Mouse (Mus musculus) embryonic facial prominence, embryonic 14.5 days (tissue): Measurements from ENCODE around the gene Cdh6. TPM values are rescaled to one million over a fixed set of nuclear protein-coding genes. Genes with fewer than 3 reads are reported as not detected.

ENCODE experiments used
- ATAC-seq: fragments of 200-750 bp; cut with Nextera tagmentation; 2 replicates; pipeline ENCODE4 v1.8.0; 2017; ENCODE audit warnings: low read depth, moderate number of reproducible peaks, moderate TSS enrichment
- DNase-seq: peaks from one replicate; pipeline ENCODE4 v3.0.0-alpha.2; 2015; ENCODE audit warnings: low spot score
- H3K27ac ChIP-seq: fragments of 300-500 bp; sonication (generic); replicated peaks from 2 replicates; pipeline ENCODE4 v1.5.1; 2014; ENCODE audit warnings: low read depth, mild to moderate bottlenecking, low read length, moderate library complexity
- H3K27me3 ChIP-seq: fragments of 300-500 bp; sonication (generic); replicated peaks from 2 replicates; pipeline ENCODE4 v1.6.1; 2014; ENCODE audit warnings: low read length; ENCODE audit not compliant: control insufficient read depth, insufficient read depth
- H3K36me3 ChIP-seq: fragments of 300-500 bp; sonication (generic); 2 replicates; pipeline ENCODE4 v1.6.1; 2014; ENCODE audit warnings: low read length, mixed read lengths; ENCODE audit not compliant: control insufficient read depth, insufficient read depth
- H3K4me1 ChIP-seq: fragments of 300-500 bp; sonication (generic); 2 replicates; pipeline ENCODE4 v1.6.1; 2014; ENCODE audit warnings: antibody characterized with exemption, low read length; ENCODE audit not compliant: control insufficient read depth, insufficient read depth
- H3K4me2 ChIP-seq: fragments of 300-500 bp; sonication (generic); 2 replicates; pipeline ENCODE4 v1.6.1; 2014; ENCODE audit warnings: low read depth, mild to moderate bottlenecking, low read length, moderate library complexity, mixed read lengths
- H3K4me3 ChIP-seq: fragments of 300-500 bp; sonication (generic); 2 replicates; pipeline ENCODE4 v1.5.1; 2014; ENCODE audit warnings: low read depth, mild to moderate bottlenecking, low read length
- H3K9ac ChIP-seq: fragments of 300-500 bp; sonication (generic); 2 replicates; pipeline ENCODE4 v1.6.1; 2014; ENCODE audit warnings: low read depth, mild to moderate bottlenecking, low read length, moderate library complexity, mixed read lengths
- H3K9me3 ChIP-seq: fragments of 300-500 bp; sonication (generic); 2 replicates; pipeline ENCODE4 v1.6.1; 2016; ENCODE audit warnings: low read length; ENCODE audit not compliant: control insufficient read depth
- WGBS: fragments of 180-500 bp; shearing (Covaris S2); extraction: QIAGEN DNeasy Blood & Tissue Kit; methylation state at CpG from one replicate; pipeline ENCODE4 v1.1.7; 2014; 5-methylcytosine and 5-hydroxymethylcytosine counted together
- polyA plus RNA-seq: library from polyadenylated mRNA; unstranded; fragments of >200 nt; fragmentation: Nextera tagmentation; extraction: Ambion mirVana; gene quantifications from 2 replicates; pipeline ENCODE4 v1.2.1, GENCODE M21; 2014

The Cdh6 gene
- polyA plus RNA-seq, 1 experiment from 2014 or later: 7.6 TPM

- H3K4me3 ChIP-seq: no peak overlapping the region
- H3K9ac ChIP-seq: no peak overlapping the region
- DNase-seq: no peak
- no peaks in the 10 kb centered on the region for H3K9me3 ChIP-seq
- H3K36me3 ChIP-seq: no peaks in the 10 kb centered on the region
- H3K27ac ChIP-seq: no peak overlapping the region
- 0 out of 2 replicates have a peak, but pooled peaks cover 4% of the 10 kb centered on the region for H3K4me1 ChIP-seq
- WGBS: 95% methylated on average over 13 of the region's 13 CpGs
- H3K4me2 ChIP-seq: no peak overlapping the region
- no peak for ATAC-seq
- no peaks in the 10 kb centered on the region for H3K27me3 ChIP-seq
Measured at GRCm38 (mm10) chr15:13063633-13064032, 109.8 kb downstream of the Cdh6 start.

GRCm38 (mm10) chr15:13057728-13058127 is 115.7 kb downstream of the Cdh6 start:
- no peak overlapping the region for H3K4me2 ChIP-seq
- H3K9ac ChIP-seq: no peak overlapping the region
- WGBS: 77% methylated on average over 5 of the region's 5 CpGs
- ATAC-seq (no peak), DNase-seq (no peak)
- H3K36me3 ChIP-seq: no peaks in the 10 kb centered on the region
- H3K4me1 ChIP-seq: no peaks in the 10 kb centered on the region
- no peak overlapping the region for H3K27ac ChIP-seq
- H3K27me3 ChIP-seq: no peaks in the 10 kb centered on the region
- H3K9me3 ChIP-seq: no peaks in the 10 kb centered on the region
- H3K4me3 ChIP-seq: no peak overlapping the region

- no peak overlapping the region for H3K9ac ChIP-seq
- H3K9me3 ChIP-seq: no peaks in the 10 kb centered on the region
- no peak overlapping the region for H3K27ac ChIP-seq
- H3K27me3 ChIP-seq: no peaks in the 10 kb centered on the region
- H3K4me3 ChIP-seq: no peak overlapping the region
- no peaks in the 10 kb centered on the region for H3K4me1 ChIP-seq
- 94% methylated on average over 10 of the region's 10 CpGs for WGBS
- DNase-seq: no peak
- H3K36me3 ChIP-seq: no peaks in the 10 kb centered on the region
- ATAC-seq: no peak
- no peak overlapping the region for H3K4me2 ChIP-seq
Measured at GRCm38 (mm10) chr15:13057302-13057701, 116.2 kb downstream of the Cdh6 start.

- DNase-seq: no peak
- H3K27ac ChIP-seq: no peak overlapping the region
- H3K36me3 ChIP-seq: no peaks in the 10 kb centered on the region
- H3K9ac ChIP-seq: no peak overlapping the region
- H3K4me2 ChIP-seq: no peak overlapping the region
- no peak for ATAC-seq
- WGBS: 76% methylated on average over 7 of the region's 7 CpGs
- H3K4me1 ChIP-seq: no peaks in the 10 kb centered on the region
- no peak overlapping the region for H3K4me3 ChIP-seq
- no peaks in the 10 kb centered on the region for H3K27me3 ChIP-seq
- no peaks in the 10 kb centered on the region for H3K9me3 ChIP-seq
Measured at GRCm38 (mm10) chr15:13047910-13048309, 125.6 kb downstream of the Cdh6 start.

- Histone ChIP-seq H3K36me3 (0 out of 2 replicates have a peak, but pooled peaks cover 3% of the 10 kb centered on the region), H3K4me3 (no peak overlapping the region), H3K9ac (no peak overlapping the region), H3K4me1 (no peaks in the 10 kb centered on the region), H3K4me2 (no peak overlapping the region), H3K27me3 (no peaks in the 10 kb centered on the region), H3K9me3 (no peaks in the 10 kb centered on the region), H3K27ac (no peak overlapping the region)
- 52% methylated on average over 16 of the region's 16 CpGs for WGBS
- DNase-seq (no peak), ATAC-seq (no peak)
Measured at GRCm38 (mm10) chr15:13034436-13034835, 139.0 kb downstream of the Cdh6 start.

GRCm38 (mm10) chr15:13030641-13031040 is 142.8 kb downstream of the Cdh6 start:
- H3K4me1 ChIP-seq: no peaks in the 10 kb centered on the region
- no peak overlapping the region for H3K9ac ChIP-seq
- 71% methylated on average over 2 of the region's 2 CpGs for WGBS
- no peak overlapping the region for H3K4me3 ChIP-seq
- DNase-seq (no peak), ATAC-seq (no peak)
- no peak overlapping the region for H3K27ac ChIP-seq
- no peak overlapping the region for H3K4me2 ChIP-seq
- no peaks in the 10 kb centered on the region for H3K9me3 ChIP-seq
- 0 out of 2 replicates have a peak, but pooled peaks cover 3% of the 10 kb centered on the region for H3K36me3 ChIP-seq
- H3K27me3 ChIP-seq: no peaks in the 10 kb centered on the region

GRCm38 (mm10) chr15:13027513-13027912 is 146.0 kb downstream of the Cdh6 start:
- DNase-seq: no peak
- no peaks in the 10 kb centered on the region for H3K27me3 ChIP-seq
- no peak for ATAC-seq
- no peaks in the 10 kb centered on the region for H3K4me1 ChIP-seq
- H3K9ac ChIP-seq: no peak overlapping the region
- no peaks in the 10 kb centered on the region for H3K9me3 ChIP-seq
- H3K4me2 ChIP-seq: no peak overlapping the region
- no peak overlapping the region for H3K4me3 ChIP-seq
- H3K36me3 ChIP-seq: no peaks in the 10 kb centered on the region
- H3K27ac ChIP-seq: no peak overlapping the region
- 48% methylated on average over 5 of the region's 5 CpGs for WGBS

- H3K27ac ChIP-seq: no peak overlapping the region
- H3K9me3 ChIP-seq: no peaks in the 10 kb centered on the region
- H3K4me3 ChIP-seq: no peak overlapping the region
- H3K4me1 ChIP-seq: no peaks in the 10 kb centered on the region
- 68% methylated on average over 2 of the region's 2 CpGs for WGBS
- ATAC-seq: no peak; the same call in 1 of the 2 replicates
- H3K27me3 ChIP-seq: no peaks in the 10 kb centered on the region
- H3K9ac ChIP-seq: no peak overlapping the region
- H3K4me2 ChIP-seq: no peak overlapping the region
- DNase-seq: no peak
- H3K36me3 ChIP-seq: no peaks in the 10 kb centered on the region
Measured at GRCm38 (mm10) chr15:13016756-13017357, 156.6 kb downstream of the Cdh6 start.

- no peaks in the 10 kb centered on the region for H3K27me3 ChIP-seq
- no peak overlapping the region for H3K27ac ChIP-seq
- H3K9me3 ChIP-seq: no peaks in the 10 kb centered on the region
- no peak overlapping the region for H3K9ac ChIP-seq
- no peak for DNase-seq
- no peak overlapping the region for H3K4me3 ChIP-seq
- WGBS: 64% methylated on average over 4 of the region's 4 CpGs
- H3K36me3 ChIP-seq: no peaks in the 10 kb centered on the region
- no peaks in the 10 kb centered on the region for H3K4me1 ChIP-seq
- H3K4me2 ChIP-seq: no peak overlapping the region
- ATAC-seq: no peak
Measured at GRCm38 (mm10) chr15:13008803-13009202, 164.7 kb downstream of the Cdh6 start.
